Comparison of ENCODE assay signal across 10 mouse cellular contexts in the genomic region with DNA sequence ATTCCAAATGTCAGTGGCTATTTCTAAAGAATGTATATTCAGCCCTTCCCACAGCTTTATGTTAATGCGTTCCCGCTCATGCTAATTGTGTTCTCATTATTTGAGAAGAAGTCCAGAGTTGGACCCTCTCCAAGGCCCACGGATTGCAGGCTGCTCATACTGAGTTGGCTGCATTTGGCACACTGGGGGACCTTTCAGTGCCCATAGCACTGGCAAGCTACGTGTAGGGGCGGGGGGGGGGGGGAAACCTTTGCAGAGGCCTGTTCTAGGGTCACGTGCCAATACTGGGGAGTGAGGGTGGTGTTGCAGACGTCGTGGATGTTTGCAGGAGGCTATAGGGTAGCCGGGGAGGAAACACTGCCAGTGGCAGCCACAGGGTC.
DNase-seq lines count a peak whose midpoint lies in the region; ATAC-seq and TF ChIP-seq lines count a peak whose summit lies in the region.
"Had no signal": no experiment of that assay in that cellular context is flagged by ENCODE, and none has a peak within 500 bp of the region (broad histone marks: within the 10 kb centered on the region; RNA-seq: fewer than 3 reads in every experiment).

No protein-coding gene starts in this region.

- no peak for TF ChIP-seq POLR2A in lung, adult 2 months (IDR thresholded peaks at IDR 0.05; ENCODE audit: borderline replicate concordance, extremely low read depth, low read depth, low read length)

- WGBS in lung, embryonic 15.5 days = 15% methylated on average over 9 of the region's 9 CpGs
- 23% methylated on average over 9 of the region's 9 CpGs for WGBS in lung, adult 2 months
- WGBS in hindbrain, embryonic 14.5 days = 17% methylated on average over 9 of the region's 9 CpGs

- no peak for TF ChIP-seq CTCF in lung, adult 2 months (IDR thresholded peaks at IDR 0.05; ENCODE audit: insufficient read depth, low read length)

- peak overlapping the region; percentile 18; the same call in 1 of the 2 replicates for H3K4me2 ChIP-seq in lung, embryonic 15.5 days
- 0 out of 2 replicates have a peak overlapping the region, but pooled peaks have one; percentile 2 for H3K4me2 ChIP-seq in hindbrain, embryonic 14.5 days (replicated peaks)

- no peak overlapping the region for H3K9ac ChIP-seq in lung, embryonic 15.5 days
- H3K9ac ChIP-seq in hindbrain, embryonic 14.5 days = no peak overlapping the region
- H3K9ac ChIP-seq: liver, embryonic 14.5 days had no signal

- no peak overlapping the region for H3K4me3 ChIP-seq in lung, embryonic 15.5 days
- H3K4me3 ChIP-seq in lung, adult 2 months (replicated peaks; ENCODE audit: extremely low read depth, low read depth, low read length) = no peak overlapping the region
- no peak overlapping the region for H3K4me3 ChIP-seq in hindbrain, embryonic 14.5 days (replicated peaks; ENCODE audit: low read length)
- H3K4me3 ChIP-seq: gastrocnemius, adult 2 months had no signal

- no peak for ATAC-seq in lung, embryonic 15.5 days (ENCODE audit: borderline replicate concordance, extremely low read depth, low FRiP score, low TSS enrichment)
- peak; percentile 77 for ATAC-seq in hindbrain, embryonic 14.5 days (ENCODE audit: low FRiP score)

- H3K9me3 ChIP-seq in lung, embryonic 15.5 days = no peaks in the 10 kb centered on the region
- H3K9me3 ChIP-seq in hindbrain, embryonic 14.5 days (ENCODE audit: control insufficient read depth, low read length) = no peaks in the 10 kb centered on the region

- H3K27ac ChIP-seq in lung, embryonic 15.5 days = no peak overlapping the region
- no peak overlapping the region for H3K27ac ChIP-seq in hindbrain, embryonic 14.5 days
- H3K27ac ChIP-seq: gastrocnemius, adult 2 months; liver, embryonic 14.5 days had no signal

- peak; percentile 61 for DNase-seq in heart, adult 11 months
- no peak for DNase-seq in heart, adult 9 months (ENCODE audit: low spot score in 2 of 2)
- no peak for DNase-seq in lung, adult 2 months
- peak; percentile 55 for DNase-seq in hindbrain, embryonic 14.5 days (ENCODE audit: low spot score)
- DNase-seq in right cerebral cortex, postnatal 10 days (ENCODE audit: low spot score in 2 of 2) = peak; percentile 75 to 80
- DNase-seq in MN1 (ENCODE audit: low spot score) = no peak
- no peak for DNase-seq in adrenal gland, adult (ENCODE audit: inconsistent age in 2 of 2, low spot score in 1 of 2)
- DNase-seq: gastrocnemius, adult 2 months had no signal

- H3K27me3 ChIP-seq in lung, embryonic 15.5 days = no peaks in the 10 kb centered on the region
- H3K27me3 ChIP-seq in hindbrain, embryonic 14.5 days (ENCODE audit: control insufficient read depth, insufficient read depth, low read length) = no peaks in the 10 kb centered on the region

- 0 out of 2 replicates have a peak, but pooled peaks cover 6% of the 10 kb centered on the region for H3K4me1 ChIP-seq in lung, embryonic 15.5 days
- no peaks in the 10 kb centered on the region for H3K4me1 ChIP-seq in lung, adult 2 months (ENCODE audit: control insufficient read depth, insufficient read depth, low read length)
- H3K4me1 ChIP-seq in hindbrain, embryonic 14.5 days (replicated peaks; ENCODE audit: control insufficient read depth, insufficient read depth, low read length) = peaks cover 19% of the 10 kb centered on the region

- H3K36me3 ChIP-seq in lung, embryonic 15.5 days = no peaks in the 10 kb centered on the region
- no peaks in the 10 kb centered on the region for H3K36me3 ChIP-seq in hindbrain, embryonic 14.5 days (replicated peaks; ENCODE audit: control insufficient read depth, insufficient read depth)

Comparison
In these comparisons a context has a peak if more than half of its experiments do, and no peak if none do; other contexts are left out.
1. DNase-seq: peak in heart, adult 11 months (single experiment), hindbrain, embryonic 14.5 days (single experiment) and right cerebral cortex, postnatal 10 days (2 of 2); none in heart, adult 9 months (0 of 2), lung, adult 2 months (single experiment), MN1 (single experiment) and adrenal gland, adult (0 of 2).